Mouse (Mus musculus): ENCODE results near the gene Pla2g2f. TPM values are rescaled to one million over a fixed set of nuclear protein-coding genes. Genes with fewer than 3 reads are reported as not detected.

Pla2g2f gene
- polyA plus RNA-seq, 1 experiment from 2014 or later, result not detected

- Histone ChIP-seq H3K9me3 (ENCODE audit: low read length) (no peaks in the 10 kb centered on the region), H3K27ac (ENCODE audit: low read depth) (no peak overlapping the region), H3K27me3 (ENCODE audit: insufficient read depth, low read length) (no peaks in the 10 kb centered on the region; the same call in 1 of the 2 replicates), H3K36me3 (replicated peaks; ENCODE audit: insufficient read depth, low read length) (no peaks in the 10 kb centered on the region), H3K9ac (replicated peaks) (no peak overlapping the region), H3K4me2 (ENCODE audit: low read depth, low read length) (no peak overlapping the region), H3K4me1 (ENCODE audit: insufficient read depth) (no peaks in the 10 kb centered on the region), H3K4me3 (ENCODE audit: low read depth, low read length) (no peak overlapping the region)
- no peak for DNase-seq
- ATAC-seq, result no peak
- TF ChIP-seq CTCF (IDR thresholded peaks at IDR 0.05; ENCODE audit: low read depth) (no peak), EP300 (IDR thresholded peaks at IDR 0.05; ENCODE audit: low read depth) (no peak)
- 66% methylated on average over 4 of the region's 4 CpGs for WGBS (ENCODE audit: insufficient replicate concordance)
Measured at GRCm38 (mm10) chr4:138755439-138755838, 2.0 kb downstream of the Pla2g2f start.

- Histone ChIP-seq H3K27me3 (ENCODE audit: insufficient read depth, low read length) (no peaks in the 10 kb centered on the region; the same call in 1 of the 2 replicates), H3K9ac (replicated peaks) (no peak overlapping the region), H3K36me3 (replicated peaks; ENCODE audit: insufficient read depth, low read length) (no peaks in the 10 kb centered on the region), H3K4me2 (ENCODE audit: low read depth, low read length) (no peak overlapping the region), H3K4me1 (ENCODE audit: insufficient read depth) (no peaks in the 10 kb centered on the region), H3K9me3 (ENCODE audit: low read length) (no peaks in the 10 kb centered on the region), H3K4me3 (ENCODE audit: low read depth, low read length) (no peak overlapping the region), H3K27ac (ENCODE audit: low read depth) (no peak overlapping the region)
- WGBS (ENCODE audit: insufficient replicate concordance), result 69% methylated on average over 9 of the region's 9 CpGs
- TF ChIP-seq CTCF (IDR thresholded peaks at IDR 0.05; ENCODE audit: low read depth) (no peak), EP300 (IDR thresholded peaks at IDR 0.05; ENCODE audit: low read depth) (no peak)
- DNase-seq, result no peak
- no peak for ATAC-seq
Measured at GRCm38 (mm10) chr4:138754432-138754831, 3.0 kb downstream of the Pla2g2f start.

GRCm38 (mm10) chr4:138753608-138754007, 3.8 kb downstream of the Pla2g2f start:
- DNase-seq (no peak), ATAC-seq (no peak)
- Histone ChIP-seq H3K9me3 (ENCODE audit: low read length) (no peaks in the 10 kb centered on the region), H3K4me1 (ENCODE audit: insufficient read depth) (no peaks in the 10 kb centered on the region), H3K4me2 (ENCODE audit: low read depth, low read length) (no peak overlapping the region), H3K27ac (ENCODE audit: low read depth) (no peak overlapping the region), H3K27me3 (ENCODE audit: insufficient read depth, low read length) (no peaks in the 10 kb centered on the region; the same call in 1 of the 2 replicates), H3K4me3 (ENCODE audit: low read depth, low read length) (no peak overlapping the region), H3K36me3 (replicated peaks; ENCODE audit: insufficient read depth, low read length) (no peaks in the 10 kb centered on the region), H3K9ac (replicated peaks) (no peak overlapping the region)
- 90% methylated on average over 3 of the region's 3 CpGs for WGBS (ENCODE audit: insufficient replicate concordance)
- TF ChIP-seq CTCF (IDR thresholded peaks at IDR 0.05; ENCODE audit: low read depth), result no peak
- no peak for TF ChIP-seq EP300 (IDR thresholded peaks at IDR 0.05; ENCODE audit: low read depth)

GRCm38 (mm10) chr4:138752603-138753002, 4.8 kb downstream of the Pla2g2f start:
- DNase-seq, result no peak
- H3K9ac ChIP-seq (replicated peaks), result no peak overlapping the region
- no peaks in the 10 kb centered on the region for H3K4me1 ChIP-seq (ENCODE audit: insufficient read depth)
- no peak for TF ChIP-seq EP300 (IDR thresholded peaks at IDR 0.05; ENCODE audit: low read depth)
- H3K36me3 ChIP-seq (replicated peaks; ENCODE audit: insufficient read depth, low read length), result no peaks in the 10 kb centered on the region
- H3K4me2 ChIP-seq (ENCODE audit: low read depth, low read length), result no peak overlapping the region
- no peaks in the 10 kb centered on the region for H3K9me3 ChIP-seq (ENCODE audit: low read length)
- H3K27ac ChIP-seq (ENCODE audit: low read depth), result no peak overlapping the region
- no peak for ATAC-seq
- no peaks in the 10 kb centered on the region; the same call in 1 of the 2 replicates for H3K27me3 ChIP-seq (ENCODE audit: insufficient read depth, low read length)
- 90% methylated on average over 6 of the region's 6 CpGs for WGBS (ENCODE audit: insufficient replicate concordance)
- no peak overlapping the region for H3K4me3 ChIP-seq (ENCODE audit: low read depth, low read length)

DNA sequence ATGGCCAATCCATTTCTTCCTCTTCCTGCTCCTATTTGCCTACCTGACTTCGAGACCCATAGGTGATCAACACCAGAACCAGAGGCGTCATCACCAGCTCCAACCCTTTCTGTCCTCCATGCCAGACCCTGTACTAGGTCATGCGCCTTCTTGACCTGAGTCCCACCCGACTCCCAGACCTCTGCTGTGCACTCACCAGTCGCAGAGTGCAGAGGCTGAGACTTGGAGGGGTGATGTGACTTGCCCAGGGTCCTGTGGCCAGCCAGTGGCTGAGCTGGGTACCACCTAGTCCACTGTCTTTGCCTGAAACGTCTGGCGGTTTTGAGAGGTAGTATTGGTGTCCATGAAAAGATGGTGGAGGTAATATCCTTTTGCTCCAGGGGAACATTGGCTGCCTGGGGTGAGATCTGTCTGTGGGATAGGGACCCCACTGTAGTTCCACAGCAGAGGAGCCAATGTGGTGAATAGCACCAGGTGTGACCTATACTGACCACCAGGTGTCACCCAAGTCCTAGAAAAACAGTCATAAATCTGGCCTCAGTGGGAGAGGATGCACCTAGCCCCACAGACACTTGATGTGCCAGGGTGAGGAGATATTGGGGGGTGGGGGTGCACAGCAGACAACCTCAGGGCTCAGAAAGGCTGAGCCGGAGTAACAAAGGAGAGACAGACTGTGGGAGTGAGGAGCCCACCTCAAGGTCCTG, 8.9 kb downstream of the Pla2g2f start:
- Histone ChIP-seq H3K9me3 (ENCODE audit: low read length) (no peaks in the 10 kb centered on the region), H3K4me3 (ENCODE audit: low read depth, low read length) (no peak overlapping the region), H3K4me2 (ENCODE audit: low read depth, low read length) (no peak overlapping the region), H3K36me3 (replicated peaks; ENCODE audit: insufficient read depth, low read length) (no peaks in the 10 kb centered on the region), H3K4me1 (ENCODE audit: insufficient read depth) (no peaks in the 10 kb centered on the region), H3K9ac (replicated peaks) (no peak overlapping the region), H3K27ac (ENCODE audit: low read depth) (no peak overlapping the region), H3K27me3 (ENCODE audit: insufficient read depth, low read length) (no peaks in the 10 kb centered on the region; the same call in 1 of the 2 replicates)
- TF ChIP-seq EP300 (IDR thresholded peaks at IDR 0.05; ENCODE audit: low read depth), result no peak
- TF ChIP-seq CTCF (IDR thresholded peaks at IDR 0.05; ENCODE audit: low read depth), result peak; percentile 76
- no peak for ATAC-seq
- 43% methylated on average over 8 of the region's 8 CpGs for WGBS (ENCODE audit: insufficient replicate concordance)
- DNase-seq, result no peak

GRCm38 (mm10) chr4:138747851-138748250, 9.6 kb downstream of the Pla2g2f start:
- ATAC-seq (no peak), DNase-seq (no peak)
- no peak for TF ChIP-seq CTCF (IDR thresholded peaks at IDR 0.05; ENCODE audit: low read depth)
- no peak for TF ChIP-seq EP300 (IDR thresholded peaks at IDR 0.05; ENCODE audit: low read depth)
- Histone ChIP-seq H3K9me3 (ENCODE audit: low read length) (no peaks in the 10 kb centered on the region), H3K4me2 (ENCODE audit: low read depth, low read length) (no peak overlapping the region), H3K4me1 (ENCODE audit: insufficient read depth) (no peaks in the 10 kb centered on the region), H3K27me3 (ENCODE audit: insufficient read depth, low read length) (no peaks in the 10 kb centered on the region; the same call in 1 of the 2 replicates), H3K36me3 (replicated peaks; ENCODE audit: insufficient read depth, low read length) (no peaks in the 10 kb centered on the region), H3K9ac (replicated peaks) (no peak overlapping the region), H3K4me3 (ENCODE audit: low read depth, low read length) (no peak overlapping the region), H3K27ac (ENCODE audit: low read depth) (no peak overlapping the region)
- 57% methylated on average over 10 of the region's 10 CpGs for WGBS (ENCODE audit: insufficient replicate concordance)
